Mouse (Mus musculus) T-helper 1 cell (primary cell): ENCODE data around the gene Lao1.

ENCODE experiments used
- in situ Hi-C: fragments of 300-600 bp; cut with MboI, MseI; formaldehyde crosslinking; loops from one replicate; pipeline ENCODE4 v1.15.1; 2025; ENCODE audit warnings: high pct_unique_total_duplicates

Lao1 gene

DNA sequence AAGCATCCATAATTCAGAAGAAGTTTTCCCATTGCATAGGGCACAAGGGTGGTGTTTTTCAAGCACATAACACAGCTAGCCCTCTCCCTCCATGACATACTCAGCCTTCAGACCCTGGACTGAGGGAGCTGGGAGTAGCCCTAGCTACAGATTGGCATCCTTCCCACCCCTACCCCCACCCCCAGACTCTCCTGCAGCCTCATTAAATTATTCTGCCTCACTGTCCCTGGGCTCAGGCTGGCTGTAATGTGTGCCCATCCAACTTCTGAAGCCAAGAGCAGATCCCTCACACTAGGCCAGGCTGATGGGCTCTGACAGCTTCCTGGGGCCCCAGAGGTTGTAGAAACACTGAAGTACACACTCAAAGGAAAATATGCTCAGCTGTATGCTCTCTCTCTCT lies 53.6 kb downstream of the Lao1 start:
- in situ Hi-C loops, result no loop called here

DNA sequence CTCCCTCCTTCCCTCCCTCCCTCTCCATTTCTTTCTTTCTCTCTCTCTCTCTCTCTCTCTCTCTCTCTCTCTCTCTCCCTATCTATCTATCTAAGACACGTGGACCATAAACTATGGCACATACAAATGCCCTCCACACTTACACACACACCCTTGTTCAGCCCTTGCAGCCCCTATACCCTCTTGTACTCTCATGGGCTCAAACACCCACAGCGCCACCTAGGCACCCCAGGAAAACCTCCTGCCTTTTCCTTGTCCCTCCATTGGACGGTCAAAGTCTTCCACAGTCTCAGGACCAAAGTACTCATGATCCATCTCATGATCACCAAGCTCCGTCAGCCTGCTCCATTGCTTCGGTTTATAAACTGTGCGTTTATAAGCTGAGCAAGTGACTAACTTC lies 54.2 kb downstream of the Lao1 start:
- in situ Hi-C loops, result no loop called here

DNA sequence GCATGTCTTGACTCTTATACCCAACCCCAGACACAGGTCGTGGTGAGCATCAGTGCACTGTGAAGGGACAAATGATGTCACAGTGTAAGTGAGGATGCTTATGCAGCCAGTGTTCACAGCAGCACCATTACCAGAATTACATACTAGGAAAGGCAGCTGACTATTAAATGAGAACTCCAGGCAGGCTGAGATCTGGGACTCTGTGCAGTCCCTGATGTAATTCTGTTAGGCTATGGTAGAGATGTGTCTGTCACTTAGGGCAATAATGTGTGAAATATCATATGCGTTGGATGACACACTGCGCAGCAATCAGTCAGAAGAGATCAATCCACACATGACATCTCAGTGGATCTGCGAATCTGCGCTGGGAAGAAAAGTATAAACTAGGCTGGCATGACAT lies 55.7 kb downstream of the Lao1 start:
- in situ Hi-C loops, result no loop called here
